Mouse (Mus musculus) liver, embryonic 12.5 days (tissue): Measurements from ENCODE around the gene Adamts18. TPM values are rescaled to one million over a fixed set of nuclear protein-coding genes. Genes with fewer than 3 reads are reported as not detected.

Source experiments
- ATAC-seq: fragments of 200-750 bp; cut with Nextera tagmentation; 2 replicates; pipeline ENCODE4 v1.8.0; 2017; ENCODE audit warnings: moderate number of reproducible peaks, mild to moderate bottlenecking, moderate library complexity
- H3K27ac ChIP-seq: fragments of 300-500 bp; sonication (generic); 2 replicates; pipeline ENCODE4 v1.5.1; 2016; ENCODE audit warnings: mild to moderate bottlenecking
- H3K27me3 ChIP-seq: fragments of 300-500 bp; sonication (generic); replicated peaks from 2 replicates; pipeline ENCODE4 v1.6.1; 2016; ENCODE audit warnings: mild to moderate bottlenecking, moderate library complexity
- H3K36me3 ChIP-seq: fragments of 300-500 bp; sonication (generic); 2 replicates; pipeline ENCODE4 v1.6.1; 2016; ENCODE audit warnings: mild to moderate bottlenecking, moderate library complexity
- H3K4me1 ChIP-seq: fragments of 300-500 bp; sonication (generic); 2 replicates; pipeline ENCODE4 v1.6.1; 2016
- H3K4me2 ChIP-seq: fragments of 300-500 bp; sonication (generic); 2 replicates; pipeline ENCODE4 v1.6.1; 2016; ENCODE audit warnings: mild to moderate bottlenecking, moderate library complexity
- H3K4me3 ChIP-seq: fragments of 300-500 bp; sonication (generic); 2 replicates; pipeline ENCODE4 v1.5.1; 2016; ENCODE audit warnings: mild to moderate bottlenecking, moderate library complexity
- H3K9ac ChIP-seq: fragments of 300-500 bp; sonication (generic); 2 replicates; pipeline ENCODE4 v1.6.1; 2016; ENCODE audit warnings: mild to moderate bottlenecking, moderate library complexity
- H3K9me3 ChIP-seq: fragments of 300-500 bp; sonication (generic); replicated peaks from 2 replicates; pipeline ENCODE4 v1.6.1; 2016; ENCODE audit warnings: mild to moderate bottlenecking, moderate library complexity
- WGBS: fragments of 180-500 bp; shearing (Covaris S2); methylation state at CpG from one replicate; pipeline ENCODE4 v1.1.7; 2016; ENCODE audit not compliant: insufficient replicate concordance; 5-methylcytosine and 5-hydroxymethylcytosine counted together
- polyA plus RNA-seq: library from polyadenylated mRNA; unstranded; fragments of >200 nt; fragmentation: Nextera tagmentation; extraction: Ambion mirVana; gene quantifications from 2 replicates; pipeline ENCODE4 v1.2.1, GENCODE M21; 2016

The Adamts18 gene
- polyA plus RNA-seq, 1 experiment from 2014 or later, result 0.46 TPM

GRCm38 (mm10) chr8:113672599-113673255 lies 175.8 kb downstream of the Adamts18 start:
- no peak for ATAC-seq
- H3K27me3 ChIP-seq, result no peaks in the 10 kb centered on the region
- H3K4me3 ChIP-seq, result no peak overlapping the region
- no peak overlapping the region for H3K27ac ChIP-seq
- 67% methylated on average over 11 of the region's 11 CpGs for WGBS
- no peak overlapping the region for H3K9ac ChIP-seq
- no peaks in the 10 kb centered on the region for H3K4me1 ChIP-seq
- no peaks in the 10 kb centered on the region for H3K9me3 ChIP-seq
- no peaks in the 10 kb centered on the region for H3K36me3 ChIP-seq
- no peak overlapping the region for H3K4me2 ChIP-seq

GRCm38 (mm10) chr8:113669924-113670323 lies 178.6 kb downstream of the Adamts18 start:
- Histone ChIP-seq H3K4me3 (no peak overlapping the region), H3K4me1 (no peaks in the 10 kb centered on the region), H3K36me3 (no peaks in the 10 kb centered on the region), H3K9me3 (no peaks in the 10 kb centered on the region), H3K27me3 (no peaks in the 10 kb centered on the region), H3K27ac (no peak overlapping the region), H3K9ac (no peak overlapping the region), H3K4me2 (no peak overlapping the region)
- 75% methylated on average over 10 of the region's 10 CpGs for WGBS
- ATAC-seq, result no peak

GRCm38 (mm10) chr8:113666714-113667432 lies 181.7 kb downstream of the Adamts18 start:
- Histone ChIP-seq H3K4me1 (no peaks in the 10 kb centered on the region), H3K4me2 (no peak overlapping the region), H3K9ac (no peak overlapping the region), H3K9me3 (no peaks in the 10 kb centered on the region), H3K27ac (no peak overlapping the region), H3K4me3 (no peak overlapping the region), H3K36me3 (no peaks in the 10 kb centered on the region), H3K27me3 (no peaks in the 10 kb centered on the region)
- ATAC-seq, result no peak
- WGBS, result 65% methylated on average over 16 of the region's 16 CpGs

DNA sequence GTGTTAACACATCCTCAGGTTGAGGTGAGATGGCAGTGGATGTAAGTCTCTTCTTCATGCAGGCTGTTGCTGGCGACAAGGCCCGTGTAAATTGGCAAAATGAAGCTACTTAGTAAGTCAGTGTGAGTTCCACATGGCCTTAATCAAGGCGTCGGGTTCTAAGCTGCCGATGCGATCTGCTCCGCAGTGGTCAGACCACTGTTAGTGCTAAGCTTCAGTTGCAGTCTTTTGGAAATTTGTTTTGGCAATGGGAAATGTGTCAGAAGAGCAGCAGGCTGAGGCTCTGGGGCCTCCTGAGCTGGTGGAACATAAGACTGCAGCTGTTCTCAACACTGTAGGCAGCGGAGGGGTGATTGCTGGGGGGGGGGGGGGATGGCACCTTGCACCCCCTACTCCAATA lies 182.6 kb downstream of the Adamts18 start:
- H3K9ac ChIP-seq, result no peak overlapping the region
- no peaks in the 10 kb centered on the region for H3K27me3 ChIP-seq
- ATAC-seq, result no peak
- no peak overlapping the region for H3K4me3 ChIP-seq
- no peaks in the 10 kb centered on the region for H3K4me1 ChIP-seq
- H3K27ac ChIP-seq, result no peak overlapping the region
- H3K9me3 ChIP-seq, result no peaks in the 10 kb centered on the region
- H3K4me2 ChIP-seq, result no peak overlapping the region
- no peaks in the 10 kb centered on the region for H3K36me3 ChIP-seq
- 64% methylated on average over 8 of the region's 8 CpGs for WGBS

GRCm38 (mm10) chr8:113665036-113665435 lies 183.5 kb downstream of the Adamts18 start:
- Histone ChIP-seq H3K27ac (no peak overlapping the region), H3K9me3 (no peaks in the 10 kb centered on the region), H3K4me3 (no peak overlapping the region), H3K4me1 (no peaks in the 10 kb centered on the region), H3K36me3 (no peaks in the 10 kb centered on the region), H3K27me3 (no peaks in the 10 kb centered on the region), H3K9ac (no peak overlapping the region), H3K4me2 (no peak overlapping the region)
- WGBS, result 71% methylated on average over 4 of the region's 4 CpGs
- no peak for ATAC-seq

DNA sequence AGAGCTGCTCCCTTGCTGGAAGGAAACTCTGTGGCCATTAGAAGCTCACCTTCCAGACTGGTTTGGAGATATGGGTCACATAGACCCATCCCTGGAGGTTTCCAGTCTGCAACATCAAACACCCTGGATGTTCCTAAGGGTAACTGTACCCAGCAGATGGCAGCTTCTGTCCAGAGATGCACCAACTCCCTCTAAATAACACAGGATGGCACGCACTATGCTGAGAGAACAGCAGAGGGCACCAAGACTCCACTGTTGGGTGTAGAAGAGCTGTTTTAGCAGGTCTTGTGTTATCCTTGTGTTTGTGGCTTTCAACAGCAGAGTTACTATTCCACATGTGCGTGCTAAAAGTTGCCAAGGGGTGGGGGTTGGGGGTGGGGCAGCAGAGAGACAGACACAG lies 184.0 kb downstream of the Adamts18 start:
- no peak for ATAC-seq
- Histone ChIP-seq H3K4me1 (no peaks in the 10 kb centered on the region), H3K4me2 (no peak overlapping the region), H3K9ac (no peak overlapping the region), H3K9me3 (no peaks in the 10 kb centered on the region), H3K36me3 (no peaks in the 10 kb centered on the region), H3K4me3 (no peak overlapping the region), H3K27ac (no peak overlapping the region), H3K27me3 (no peaks in the 10 kb centered on the region)
- WGBS, result 4% methylated on average over 2 of the region's 2 CpGs

DNA sequence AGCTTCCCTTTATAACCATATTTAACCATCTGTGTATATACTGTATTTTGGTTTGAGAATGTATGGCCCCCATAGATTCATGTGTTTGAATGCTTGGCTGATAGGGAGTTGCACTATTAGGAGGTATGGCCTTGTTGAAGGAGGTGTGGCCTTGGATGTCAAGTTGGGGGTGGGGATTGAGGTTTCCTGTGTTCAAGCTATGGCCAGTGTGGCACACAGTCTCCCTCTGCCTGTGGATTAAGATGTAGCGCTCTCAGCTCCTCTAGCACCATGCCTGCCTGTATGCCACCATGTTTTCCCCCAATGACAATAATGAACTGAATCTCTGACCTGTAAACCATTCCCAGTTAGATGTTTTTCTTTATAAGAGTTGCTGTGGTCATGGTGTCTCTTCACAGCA lies 188.4 kb downstream of the Adamts18 start:
- no peak overlapping the region for H3K27ac ChIP-seq
- no peaks in the 10 kb centered on the region for H3K27me3 ChIP-seq
- H3K4me3 ChIP-seq, result no peak overlapping the region
- H3K9ac ChIP-seq, result no peak overlapping the region
- no peaks in the 10 kb centered on the region for H3K36me3 ChIP-seq
- no peak overlapping the region for H3K4me2 ChIP-seq
- ATAC-seq, result no peak
- 67% methylated on average over 1 of the region's 1 CpGs for WGBS
- no peaks in the 10 kb centered on the region for H3K4me1 ChIP-seq
- no peaks in the 10 kb centered on the region for H3K9me3 ChIP-seq

GRCm38 (mm10) chr8:113656681-113657298 lies 191.7 kb downstream of the Adamts18 start:
- no peaks in the 10 kb centered on the region for H3K27me3 ChIP-seq
- no peak overlapping the region for H3K9ac ChIP-seq
- no peaks in the 10 kb centered on the region for H3K36me3 ChIP-seq
- H3K4me1 ChIP-seq, result no peaks in the 10 kb centered on the region
- H3K27ac ChIP-seq, result no peak overlapping the region
- 61% methylated on average over 11 of the region's 11 CpGs for WGBS
- ATAC-seq, result no peak
- H3K4me2 ChIP-seq, result no peak overlapping the region
- H3K9me3 ChIP-seq, result no peaks in the 10 kb centered on the region
- no peak overlapping the region for H3K4me3 ChIP-seq

GRCm38 (mm10) chr8:113656154-113656553 lies 192.4 kb downstream of the Adamts18 start:
- H3K4me2 ChIP-seq, result no peak overlapping the region
- H3K4me1 ChIP-seq, result no peaks in the 10 kb centered on the region
- no peak overlapping the region for H3K27ac ChIP-seq
- no peak overlapping the region for H3K9ac ChIP-seq
- peak; percentile 35; the same call in 1 of the 2 replicates for ATAC-seq
- H3K27me3 ChIP-seq, result no peaks in the 10 kb centered on the region
- no peaks in the 10 kb centered on the region for H3K36me3 ChIP-seq
- 64% methylated on average over 5 of the region's 5 CpGs for WGBS
- no peaks in the 10 kb centered on the region for H3K9me3 ChIP-seq
- H3K4me3 ChIP-seq, result no peak overlapping the region

GRCm38 (mm10) chr8:113653151-113653550 lies 195.4 kb downstream of the Adamts18 start:
- no peak overlapping the region for H3K4me2 ChIP-seq
- no peak overlapping the region for H3K27ac ChIP-seq
- H3K36me3 ChIP-seq, result no peaks in the 10 kb centered on the region
- no peaks in the 10 kb centered on the region for H3K9me3 ChIP-seq
- no peak overlapping the region for H3K4me3 ChIP-seq
- H3K27me3 ChIP-seq, result no peaks in the 10 kb centered on the region
- 38% methylated on average over 4 of the region's 4 CpGs for WGBS
- ATAC-seq, result no peak
- H3K4me1 ChIP-seq, result no peaks in the 10 kb centered on the region
- no peak overlapping the region for H3K9ac ChIP-seq

GRCm38 (mm10) chr8:113652450-113652849 lies 196.1 kb downstream of the Adamts18 start:
- no peak overlapping the region for H3K27ac ChIP-seq
- H3K4me2 ChIP-seq, result no peak overlapping the region
- H3K9me3 ChIP-seq, result no peaks in the 10 kb centered on the region
- WGBS, result 78% methylated on average over 11 of the region's 12 CpGs
- H3K27me3 ChIP-seq, result no peaks in the 10 kb centered on the region
- no peaks in the 10 kb centered on the region for H3K4me1 ChIP-seq
- no peaks in the 10 kb centered on the region for H3K36me3 ChIP-seq
- no peak overlapping the region for H3K4me3 ChIP-seq
- no peak for ATAC-seq
- no peak overlapping the region for H3K9ac ChIP-seq
